16 mouse cellular contexts compared by ENCODE assay signal in the genomic region with DNA sequence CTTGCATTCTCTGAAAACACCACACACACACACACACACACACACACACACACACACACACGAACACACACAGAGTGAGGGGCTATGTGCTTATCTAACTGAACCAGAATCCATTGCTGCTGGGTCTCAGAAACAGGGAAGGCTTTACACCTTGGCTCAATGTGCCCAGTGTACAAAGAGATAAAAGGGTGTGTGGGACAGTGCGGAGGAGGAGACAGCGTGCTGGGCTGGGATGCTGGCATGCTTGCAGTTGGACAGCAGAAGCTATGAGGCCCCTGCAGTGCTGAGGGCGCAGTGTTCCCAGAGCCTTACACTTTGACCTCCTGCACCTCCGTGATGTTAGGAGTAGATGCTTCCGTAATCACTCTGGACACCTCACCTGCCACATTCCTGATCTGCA. TPM values are rescaled to one million over a fixed set of nuclear protein-coding genes. Genes with fewer than 3 reads are reported as not detected.
A peak's percentile ranks its signal among the peaks of the same experiment; 100 is the strongest.
DNase-seq lines count a peak whose midpoint lies in the region; ATAC-seq lines count a peak whose summit lies in the region.
"Had no signal": no experiment of that assay in that cellular context is flagged by ENCODE, and none has a peak within 500 bp of the region (broad histone marks: within the 10 kb centered on the region; RNA-seq: fewer than 3 reads in every experiment).

No protein-coding gene starts in this region.

- H3K27me3 ChIP-seq in megakaryocyte, embryonic 14.5 days (replicated peaks), result peaks cover 40% of the 10 kb centered on the region
- H3K27me3 ChIP-seq in intestine, embryonic 15.5 days (replicated peaks), result peaks cover 7% of the 10 kb centered on the region; the same call in 1 of the 2 replicates
- peaks cover 19% of the 10 kb centered on the region for H3K27me3 ChIP-seq in liver, embryonic 16.5 days (ENCODE audit: control insufficient read depth, insufficient read depth, low read depth, low read length)
- peaks cover 12% of the 10 kb centered on the region for H3K27me3 ChIP-seq in midbrain, embryonic 16.5 days (ENCODE audit: control insufficient read depth, insufficient read depth, low read depth, low read length)

- no peak overlapping the region for H3K4me2 ChIP-seq in intestine, embryonic 15.5 days (replicated peaks)
- no peak overlapping the region; the same call in 1 of the 2 replicates for H3K4me2 ChIP-seq in liver, embryonic 16.5 days (ENCODE audit: low read depth, low read length)
- no peak overlapping the region for H3K4me2 ChIP-seq in midbrain, embryonic 16.5 days (ENCODE audit: low read length)
- H3K4me2 ChIP-seq: heart, embryonic 15.5 days; hindbrain, embryonic 12.5 days; midbrain, embryonic 12.5 days had no signal

- no peaks in the 10 kb centered on the region for H3K9me3 ChIP-seq in megakaryocyte, embryonic 14.5 days
- H3K9me3 ChIP-seq in intestine, embryonic 15.5 days, result no peaks in the 10 kb centered on the region
- H3K9me3 ChIP-seq in liver, embryonic 16.5 days (replicated peaks; ENCODE audit: control insufficient read depth, low read length), result no peaks in the 10 kb centered on the region
- H3K9me3 ChIP-seq in midbrain, embryonic 16.5 days (replicated peaks; ENCODE audit: control insufficient read depth, low read length, poor library complexity, severe bottlenecking), result no peaks in the 10 kb centered on the region
- H3K9me3 ChIP-seq: heart, embryonic 15.5 days; hindbrain, embryonic 12.5 days; midbrain, embryonic 12.5 days had no signal

- no peak overlapping the region for H3K9ac ChIP-seq in intestine, embryonic 15.5 days
- H3K9ac ChIP-seq in liver, embryonic 16.5 days (ENCODE audit: low read depth, low read length), result no peak overlapping the region
- no peak overlapping the region for H3K9ac ChIP-seq in midbrain, embryonic 16.5 days (ENCODE audit: low read depth, low read length)
- H3K9ac ChIP-seq: heart, embryonic 15.5 days; hindbrain, embryonic 12.5 days; midbrain, embryonic 12.5 days had no signal

- DNase-seq in layer of hippocampus, adult 9-10 months (ENCODE audit: low spot score), result no peak
- DNase-seq in kidney, adult 8-10 months, result no peak
- DNase-seq: cerebellum, postnatal 36 days; gastrocnemius, postnatal 25 days; kidney, adult 18-20 months; lung, postnatal 10 days; right cerebral cortex, adult 18-20 months; thymus, adult 18-20 months had no signal

- H3K27ac ChIP-seq in intestine, embryonic 15.5 days, result no peak overlapping the region
- H3K27ac ChIP-seq in liver, embryonic 16.5 days (ENCODE audit: low read length), result peak overlapping the region; percentile 54; the same call in 1 of the 2 replicates
- no peak overlapping the region for H3K27ac ChIP-seq in midbrain, embryonic 16.5 days (ENCODE audit: low read length)
- H3K27ac ChIP-seq: hindbrain, embryonic 12.5 days; midbrain, embryonic 12.5 days had no signal

- no peak for ATAC-seq in megakaryocyte, adult 5-6 weeks (ENCODE audit: poor library complexity, severe bottlenecking)
- peak; percentile 32; the same call in 1 of the 2 replicates for ATAC-seq in intestine, embryonic 15.5 days
- ATAC-seq in liver, embryonic 16.5 days (ENCODE audit: low read depth), result peak; percentile 90
- no peak for ATAC-seq in midbrain, embryonic 16.5 days

- peaks cover 28% of the 10 kb centered on the region for H3K4me1 ChIP-seq in megakaryocyte, embryonic 14.5 days
- H3K4me1 ChIP-seq in intestine, embryonic 15.5 days (replicated peaks), result 0 out of 2 replicates have a peak, but pooled peaks cover 3% of the 10 kb centered on the region
- H3K4me1 ChIP-seq in liver, embryonic 16.5 days (ENCODE audit: control insufficient read depth, low read depth, low read length), result peaks cover 31% of the 10 kb centered on the region
- H3K4me1 ChIP-seq in midbrain, embryonic 16.5 days (ENCODE audit: control insufficient read depth, insufficient read depth, low read length), result 0 out of 2 replicates have a peak, but pooled peaks cover 4% of the 10 kb centered on the region
- H3K4me1 ChIP-seq: hindbrain, embryonic 12.5 days had no signal

- 69% methylated on average over 6 of the region's 6 CpGs for WGBS in intestine, embryonic 15.5 days
- WGBS in liver, embryonic 16.5 days (ENCODE audit: insufficient replicate concordance), result 29% methylated on average over 6 of the region's 6 CpGs
- WGBS in midbrain, embryonic 16.5 days, result 94% methylated on average over 6 of the region's 6 CpGs

- peak overlapping the region; percentile 21 for H3K4me3 ChIP-seq in megakaryocyte, embryonic 14.5 days (replicated peaks)
- no peak overlapping the region for H3K4me3 ChIP-seq in intestine, embryonic 15.5 days (replicated peaks)
- no peak overlapping the region for H3K4me3 ChIP-seq in liver, embryonic 16.5 days (ENCODE audit: low read depth, low read length)
- H3K4me3 ChIP-seq in midbrain, embryonic 16.5 days (ENCODE audit: low read depth, low read length), result no peak overlapping the region
- H3K4me3 ChIP-seq: heart, embryonic 15.5 days; hindbrain, embryonic 12.5 days; midbrain, embryonic 12.5 days had no signal

- H3K36me3 ChIP-seq in megakaryocyte, embryonic 14.5 days (replicated peaks; ENCODE audit: low read length), result no peaks in the 10 kb centered on the region
- no peaks in the 10 kb centered on the region for H3K36me3 ChIP-seq in intestine, embryonic 15.5 days
- no peaks in the 10 kb centered on the region for H3K36me3 ChIP-seq in liver, embryonic 16.5 days (ENCODE audit: control insufficient read depth, insufficient read depth)
- no peaks in the 10 kb centered on the region for H3K36me3 ChIP-seq in midbrain, embryonic 16.5 days (ENCODE audit: control insufficient read depth, insufficient read depth, low read length)
- H3K36me3 ChIP-seq: heart, embryonic 15.5 days; hindbrain, embryonic 12.5 days; midbrain, embryonic 12.5 days had no signal

RNA-seq across cellular contexts. Expression of gene Nup54, which starts 38.5 kb away (rescaled TPM):
- 3.1 TPM in 1 of 2 replicates, not detected in the other for polyA plus RNA-seq in megakaryocyte, embryonic 14.5 days (2012; ENCODE audit: insufficient read depth, low replicate concordance)
- total RNA-seq in megakaryocyte, adult 5-6 weeks (2015), result 49.7 and 63.3 TPM in 2 replicates
- total RNA-seq in megakaryocyte, adult 5-6 weeks (2017), result 56.8 and 73.3 TPM in 2 replicates
- 51.1 and 55.5 TPM in 2 replicates for polyA plus RNA-seq in intestine, embryonic 15.5 days (2015; fragmentation: Nextera tagmentation; extraction: Ambion mirVana)
- 23.0 and 28.0 TPM in 2 replicates for polyA plus RNA-seq in liver, embryonic 16.5 days (2015; fragmentation: Nextera tagmentation; extraction: Ambion mirVana)
- polyA plus RNA-seq in midbrain, embryonic 16.5 days (2015; fragmentation: Nextera tagmentation; extraction: Ambion mirVana), result 57.8 and 62.0 TPM in 2 replicates

RNA-seq across cellular contexts. Expression of gene Cxcl10, which starts 47.8 kb away (rescaled TPM):
- polyA plus RNA-seq in megakaryocyte, embryonic 14.5 days (2012; ENCODE audit: insufficient read depth, low replicate concordance), result not detected in 2 replicates
- 27.7 and 36.5 TPM in 2 replicates for total RNA-seq in megakaryocyte, adult 5-6 weeks (2015)
- total RNA-seq in megakaryocyte, adult 5-6 weeks (2017), result 7.3 and 7.4 TPM in 2 replicates
- polyA plus RNA-seq in intestine, embryonic 15.5 days (2015; fragmentation: Nextera tagmentation; extraction: Ambion mirVana), result 1.9 and 2.4 TPM in 2 replicates
- polyA plus RNA-seq in liver, embryonic 16.5 days (2015; fragmentation: Nextera tagmentation; extraction: Ambion mirVana), result 3.5 and 3.8 TPM in 2 replicates
- polyA plus RNA-seq in midbrain, embryonic 16.5 days (2015; fragmentation: Nextera tagmentation; extraction: Ambion mirVana), result 0.16 and 0.32 TPM in 2 replicates
- total RNA-seq: gastrocnemius, postnatal 25 days had no signal
- polyA plus RNA-seq: midbrain, embryonic 12.5 days had no signal

Comparison
In these comparisons a context has a peak if more than half of its experiments do, and no peak if none do; other contexts are left out.
1. ATAC-seq: peak in intestine, embryonic 15.5 days (single experiment) and liver, embryonic 16.5 days (single experiment); none in megakaryocyte, adult 5-6 weeks (single experiment) and midbrain, embryonic 16.5 days (single experiment).